Mouse (Mus musculus) liver, adult 2 months (tissue): ENCODE data around the gene Ttc24. TPM values are rescaled to one million over a fixed set of nuclear protein-coding genes. Genes with fewer than 3 reads are reported as not detected.

Source experiments
- DNase-seq: peaks from one replicate; pipeline ENCODE4 v3.0.0-alpha.2; 2011; ENCODE audit warnings: low read depth, low spot score; ENCODE audit errors: extremely low read depth
- H3K27ac ChIP-seq: fragments of 200-500 bp; replicated peaks from 2 replicates; pipeline ENCODE4 v1.5.1; 2012; ENCODE audit warnings: low read depth, mild to moderate bottlenecking, control low read depth, inconsistent platforms, low read length; ENCODE audit not compliant: insufficient read depth
- H3K27me3 ChIP-seq: fragments of 200-500 bp; 2 replicates; pipeline ENCODE4 v1.6.1; 2012; ENCODE audit warnings: mild to moderate bottlenecking, moderate library complexity, low read length, inconsistent platforms; ENCODE audit not compliant: control insufficient read depth, insufficient read depth
- H3K36me3 ChIP-seq: fragments of 200-500 bp; 2 replicates; pipeline ENCODE4 v1.6.1; 2012; ENCODE audit warnings: low read length, inconsistent platforms; ENCODE audit not compliant: control insufficient read depth, insufficient read depth
- H3K4me1 ChIP-seq: fragments of 200-500 bp; 2 replicates; pipeline ENCODE4 v1.6.1; 2011; ENCODE audit warnings: low read length; ENCODE audit not compliant: control insufficient read depth, insufficient read depth
- H3K4me3 ChIP-seq: fragments of 200-500 bp; 2 replicates; pipeline ENCODE4 v1.5.1; 2011; ENCODE audit warnings: low read depth, mild to moderate bottlenecking, control low read depth, low read length, moderate library complexity; ENCODE audit not compliant: insufficient read depth
- H3K79me2 ChIP-seq: fragments of 200-500 bp; 2 replicates; pipeline ENCODE4 v1.6.1; 2012; ENCODE audit warnings: inconsistent platforms, mild to moderate bottlenecking, low read length, moderate library complexity; ENCODE audit not compliant: control insufficient read depth, insufficient read depth
- H3K9ac ChIP-seq: fragments of 200-500 bp; 2 replicates; pipeline ENCODE4 v1.6.1; 2012; ENCODE audit warnings: low read depth, mild to moderate bottlenecking, control low read depth, inconsistent platforms, low read length
- CTCF ChIP-seq: fragments of 200-500 bp; IDR thresholded peaks from 2 replicates; pipeline ENCODE4 v1.5.1; 2011; ENCODE audit warnings: low read depth, low read length, control low read depth
- POLR2A ChIP-seq: fragments of 200-500 bp; IDR thresholded peaks from 2 replicates; pipeline ENCODE4 v1.6.1; 2011; ENCODE audit warnings: low read length, control low read depth; ENCODE audit not compliant: insufficient read depth; ENCODE audit errors: extremely low read depth
- WGBS: fragments of 180-500 bp; shearing (Covaris S2); methylation state at CpG from one replicate; pipeline ENCODE4 v1.1.7; 2018; 5-methylcytosine and 5-hydroxymethylcytosine counted together
- polyA plus RNA-seq: library from polyadenylated mRNA; depleted of rRNA; stranded (reverse); fragments of >200 nt; gene quantifications from 2 replicates; pipeline ENCODE4 v1.2.3, GENCODE M21; 2012
- total RNA-seq: library from RNA; depleted of rRNA; stranded (reverse); fragments of >200 nt; gene quantifications from 2 replicates; pipeline ENCODE4 v1.2.3, GENCODE M21; 2014

Ttc24 gene
- total and polyA plus RNA-seq, 2 experiments = not detected

- Histone ChIP-seq H3K4me3 (no peak overlapping the region), H3K9ac (no peak overlapping the region), H3K36me3 (no peaks in the 10 kb centered on the region), H3K27ac (no peak overlapping the region), H3K79me2 (no peaks in the 10 kb centered on the region), H3K4me1 (no peaks in the 10 kb centered on the region), H3K27me3 (no peaks in the 10 kb centered on the region)
- DNase-seq = no peak
- WGBS = 97% methylated on average over 7 of the region's 7 CpGs
- TF ChIP-seq CTCF (no peak), POLR2A (no peak)
These were observed 23.6 kb upstream of the Ttc24 start for GRCm38 (mm10) chr3:88101736-88102135.

- 83% methylated on average over 3 of the region's 3 CpGs for WGBS
- Histone ChIP-seq H3K79me2 (no peaks in the 10 kb centered on the region), H3K36me3 (no peaks in the 10 kb centered on the region), H3K27ac (no peak overlapping the region), H3K27me3 (no peaks in the 10 kb centered on the region), H3K4me1 (no peaks in the 10 kb centered on the region), H3K9ac (no peak overlapping the region), H3K4me3 (no peak overlapping the region)
- TF ChIP-seq CTCF = no peak
- TF ChIP-seq POLR2A = no peak
- DNase-seq = no peak
These were observed 22.1 kb upstream of the Ttc24 start for GRCm38 (mm10) chr3:88100251-88100650.

GRCm38 (mm10) chr3:88097666-88098065, 19.6 kb upstream of the Ttc24 start:
- Histone ChIP-seq H3K4me1 (no peaks in the 10 kb centered on the region), H3K36me3 (no peaks in the 10 kb centered on the region), H3K27ac (no peak overlapping the region), H3K79me2 (no peaks in the 10 kb centered on the region), H3K27me3 (no peaks in the 10 kb centered on the region), H3K9ac (no peak overlapping the region), H3K4me3 (no peak overlapping the region)
- no peak for TF ChIP-seq POLR2A
- 89% methylated on average over 6 of the region's 6 CpGs for WGBS
- no peak for DNase-seq

GRCm38 (mm10) chr3:88094126-88094525, 16.0 kb upstream of the Ttc24 start:
- no peaks in the 10 kb centered on the region for H3K27me3 ChIP-seq
- TF ChIP-seq CTCF (no peak), POLR2A (no peak)
- no peak for DNase-seq
- H3K4me3 ChIP-seq = no peak overlapping the region
- WGBS = 98% methylated on average over 5 of the region's 5 CpGs
- no peaks in the 10 kb centered on the region for H3K4me1 ChIP-seq
- H3K9ac ChIP-seq = no peak overlapping the region
- H3K36me3 ChIP-seq = no peaks in the 10 kb centered on the region
- H3K27ac ChIP-seq = no peak overlapping the region
- H3K79me2 ChIP-seq = no peaks in the 10 kb centered on the region

GRCm38 (mm10) chr3:88090616-88091015, 12.5 kb upstream of the Ttc24 start:
- Histone ChIP-seq H3K36me3 (no peaks in the 10 kb centered on the region), H3K27me3 (no peaks in the 10 kb centered on the region), H3K4me1 (no peaks in the 10 kb centered on the region), H3K4me3 (no peak overlapping the region), H3K27ac (no peak overlapping the region), H3K9ac (no peak overlapping the region), H3K79me2 (no peaks in the 10 kb centered on the region)
- TF ChIP-seq CTCF = no peak
- TF ChIP-seq POLR2A = no peak
- DNase-seq = no peak
- 97% methylated on average over 6 of the region's 6 CpGs for WGBS

- TF ChIP-seq POLR2A (no peak), CTCF (no peak)
- H3K4me1 ChIP-seq = no peaks in the 10 kb centered on the region
- H3K27me3 ChIP-seq = no peaks in the 10 kb centered on the region
- H3K4me3 ChIP-seq = no peak overlapping the region
- no peak for DNase-seq
- H3K36me3 ChIP-seq = no peaks in the 10 kb centered on the region
- H3K27ac ChIP-seq = no peak overlapping the region
- no peak overlapping the region for H3K9ac ChIP-seq
- no peaks in the 10 kb centered on the region for H3K79me2 ChIP-seq
- 96% methylated on average over 7 of the region's 7 CpGs for WGBS
These were observed 12.0 kb upstream of the Ttc24 start for GRCm38 (mm10) chr3:88090106-88090505.

- no peaks in the 10 kb centered on the region for H3K36me3 ChIP-seq
- no peaks in the 10 kb centered on the region for H3K27me3 ChIP-seq
- H3K4me1 ChIP-seq = no peaks in the 10 kb centered on the region
- TF ChIP-seq POLR2A = no peak
- TF ChIP-seq CTCF = peak; percentile 59; the same call in 1 of the 2 replicates
- DNase-seq = peak; percentile 31
- no peaks in the 10 kb centered on the region for H3K79me2 ChIP-seq
- H3K9ac ChIP-seq = no peak overlapping the region
- no peak overlapping the region for H3K27ac ChIP-seq
- 97% methylated on average over 1 of the region's 1 CpGs for WGBS
- H3K4me3 ChIP-seq = no peak overlapping the region
These were observed 9.6 kb upstream of the Ttc24 start for GRCm38 (mm10) chr3:88087688-88088087.
